Mouse (Mus musculus) kidney, adult 2 months (tissue): Measurements from ENCODE around the gene Gpr68.

Source experiments
- CTCF ChIP-seq: fragments of 200-500 bp; conservative IDR thresholded peaks from 2 replicates; pipeline ENCODE4 v1.5.1; 2011; ENCODE audit warnings: low read depth, mild to moderate bottlenecking, control low read depth, low read length, moderate library complexity, mixed read lengths; ENCODE audit not compliant: insufficient read depth, insufficient read length
- POLR2A ChIP-seq: fragments of 200-500 bp; IDR thresholded peaks from one replicate; pipeline ENCODE4 v1.6.1; 2011; ENCODE audit warnings: low read depth, low read length, control low read depth

DNA sequence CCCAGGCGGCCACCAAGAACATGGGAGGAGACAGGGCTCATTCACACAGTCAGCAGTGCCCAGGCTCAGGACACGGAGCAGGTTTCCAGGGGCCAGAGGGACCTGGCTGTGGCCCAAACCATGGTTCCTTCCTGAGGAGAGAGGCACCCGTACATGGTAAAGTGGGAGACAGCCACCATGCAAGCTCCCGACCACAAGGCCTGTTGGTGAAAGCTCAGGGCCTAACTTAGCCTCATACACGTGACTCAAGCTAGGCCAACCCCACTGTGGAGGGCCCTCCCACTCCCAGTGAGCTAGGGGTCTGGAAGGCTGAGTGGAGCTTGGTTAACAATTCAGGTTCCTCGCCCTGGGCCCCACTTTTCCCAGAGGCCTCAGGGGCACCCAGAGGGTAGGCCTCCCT is 30.1 kb downstream of the Gpr68 start:
- TF ChIP-seq CTCF: no peak
- no peak for TF ChIP-seq POLR2A
